Mouse (Mus musculus): ENCODE results near the gene Prkci.

Gene Prkci

GRCm38 (mm10) chr3:30994859-30995258 lies 688 bp upstream of the Prkci start:
- no peak for DNase-seq (ENCODE audit: low spot score in 2 of 2)

- no peak for DNase-seq (ENCODE audit: low spot score in 2 of 2)
Observed at GRCm38 (mm10) chr3:30995899-30996687, 546 bp downstream of the Prkci start.

- DNase-seq (ENCODE audit: low spot score in 2 of 2): no peak
Observed at GRCm38 (mm10) chr3:30996688-30997014, 1.1 kb downstream of the Prkci start.

GRCm38 (mm10) chr3:30999401-31000017 lies 4.0 kb downstream of the Prkci start:
- DNase-seq (ENCODE audit: low spot score in 2 of 2): no peak

- no peak for DNase-seq (ENCODE audit: low spot score in 2 of 2)
Observed at GRCm38 (mm10) chr3:31000018-31000407, 4.5 kb downstream of the Prkci start.

- DNase-seq (ENCODE audit: low spot score in 2 of 2): no peak
Observed at GRCm38 (mm10) chr3:31001048-31001676, 5.6 kb downstream of the Prkci start.

- DNase-seq (ENCODE audit: low spot score in 2 of 2): no peak
Observed at GRCm38 (mm10) chr3:31004320-31005209, 9.0 kb downstream of the Prkci start.

- no peak for DNase-seq (ENCODE audit: low spot score in 2 of 2)
Observed at GRCm38 (mm10) chr3:31014374-31014773, 18.8 kb downstream of the Prkci start.

GRCm38 (mm10) chr3:31015682-31016443 lies 20.3 kb downstream of the Prkci start:
- DNase-seq (ENCODE audit: low spot score in 2 of 2): no peak

GRCm38 (mm10) chr3:31016594-31017196 lies 21.1 kb downstream of the Prkci start:
- no peak for DNase-seq (ENCODE audit: low spot score in 2 of 2)

GRCm38 (mm10) chr3:31017652-31018051 lies 22.1 kb downstream of the Prkci start:
- no peak for DNase-seq (ENCODE audit: low spot score in 2 of 2)

- DNase-seq (ENCODE audit: low spot score in 2 of 2): no peak
Observed at GRCm38 (mm10) chr3:31019287-31019686, 23.7 kb downstream of the Prkci start.

- DNase-seq (ENCODE audit: low spot score in 2 of 2): no peak
Observed at GRCm38 (mm10) chr3:31019793-31020447, 24.4 kb downstream of the Prkci start.

- DNase-seq (ENCODE audit: low spot score in 2 of 2): no peak
Observed at GRCm38 (mm10) chr3:31020656-31021055, 25.1 kb downstream of the Prkci start.

GRCm38 (mm10) chr3:31022895-31023436 lies 27.4 kb downstream of the Prkci start:
- DNase-seq (ENCODE audit: low spot score in 2 of 2): no peak

GRCm38 (mm10) chr3:31027718-31028117 lies 32.2 kb downstream of the Prkci start:
- no peak for DNase-seq (ENCODE audit: low spot score in 2 of 2)

GRCm38 (mm10) chr3:31031621-31032020 lies 36.1 kb downstream of the Prkci start:
- DNase-seq (ENCODE audit: low spot score in 2 of 2): no peak

GRCm38 (mm10) chr3:31033644-31034043 lies 38.1 kb downstream of the Prkci start:
- no peak for DNase-seq (ENCODE audit: low spot score in 2 of 2)

GRCm38 (mm10) chr3:31037851-31038250 lies 42.3 kb downstream of the Prkci start:
- no peak for DNase-seq (ENCODE audit: low spot score in 2 of 2)

GRCm38 (mm10) chr3:31038689-31039088 lies 43.1 kb downstream of the Prkci start:
- no peak for DNase-seq (ENCODE audit: low spot score in 2 of 2)
